Mouse (Mus musculus) A20 (cell line): ENCODE data around the gene Arid3a.
"Not testable (repeated sequence)": the region's sequence is repeated elsewhere in the genome, so short reads cannot be mapped to it uniquely, and the experiment has no call there.

Experiments used
- DNase-seq: peaks from one replicate; pipeline ENCODE4 v3.0.0-alpha.2; 2011; ENCODE audit warnings: low read depth, low spot score

Gene Arid3a

DNA sequence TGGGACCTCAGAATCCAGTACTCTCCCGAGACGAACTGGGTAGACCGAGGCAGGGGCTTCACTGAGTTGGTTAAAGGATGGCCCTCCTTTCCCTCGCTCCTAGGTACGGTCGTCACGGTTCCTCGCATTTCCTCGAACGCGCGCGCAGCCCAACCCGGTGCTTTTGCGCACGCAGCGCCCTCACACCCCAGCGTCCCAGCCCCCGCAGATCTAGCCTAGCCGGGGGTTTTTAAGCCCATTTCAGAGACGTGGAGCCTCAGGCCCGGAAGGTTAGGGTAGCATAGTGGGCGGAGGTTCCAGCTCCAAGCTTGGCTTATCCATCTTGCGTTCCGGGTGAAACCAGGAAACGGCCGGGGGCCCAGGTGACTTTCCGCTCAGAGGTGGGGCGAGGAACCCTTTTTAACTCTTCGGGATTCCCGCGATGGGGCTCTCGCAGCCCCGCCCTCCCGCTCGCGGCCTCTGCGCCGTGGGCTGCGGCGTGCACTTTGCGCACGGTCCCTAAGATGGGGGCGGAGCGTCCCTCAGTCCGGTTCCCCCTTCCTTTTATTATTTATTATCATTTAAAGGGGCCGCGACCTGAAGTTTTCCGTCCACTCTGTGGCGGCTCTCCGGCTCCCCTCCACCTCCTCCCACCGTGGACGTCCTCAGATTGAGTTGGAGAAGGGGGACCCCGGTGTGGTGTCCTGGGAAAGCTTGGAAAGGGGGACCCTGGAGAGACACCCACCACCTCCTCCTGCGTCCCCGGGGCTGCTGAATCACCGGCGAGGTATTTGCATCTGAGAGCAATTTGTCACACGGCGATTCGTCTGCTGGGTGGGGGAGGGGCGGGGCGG lies at the start of gene Arid3a:
Gene Arid3a, plus strand, starts transcription at position 553 of the 833 bp plus-strand sequence.
- peak; percentile 98 for DNase-seq

GRCm38 (mm10) chr10:79877174-79877573 lies 49.7 kb upstream of the Arid3a start:
- no peak for DNase-seq

GRCm38 (mm10) chr10:79877757-79878156 lies 49.1 kb upstream of the Arid3a start:
- DNase-seq: no peak

- DNase-seq: no peak
Observed at GRCm38 (mm10) chr10:79879527-79879926, 47.3 kb upstream of the Arid3a start.

DNA sequence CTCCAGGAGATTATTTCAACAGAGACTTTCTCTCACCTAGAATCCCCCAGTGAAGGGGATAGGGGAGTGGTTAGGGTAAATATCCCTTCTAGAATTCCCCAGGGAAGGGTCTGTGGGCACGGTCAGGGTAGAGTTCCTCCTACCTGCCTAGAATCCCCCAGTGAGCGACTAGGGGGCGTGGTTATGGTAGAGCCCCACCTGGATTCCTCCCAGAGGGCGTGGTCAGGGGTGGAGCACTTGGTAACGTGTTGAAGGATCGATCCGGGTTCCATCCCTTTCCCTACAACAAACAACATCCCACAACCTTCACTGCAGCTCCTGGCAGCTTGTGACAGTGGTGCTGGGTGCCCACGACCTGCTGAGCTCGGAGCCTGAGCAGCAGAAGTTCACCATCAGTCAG lies 46.1 kb upstream of the Arid3a start:
- DNase-seq: peak; percentile 53

DNA sequence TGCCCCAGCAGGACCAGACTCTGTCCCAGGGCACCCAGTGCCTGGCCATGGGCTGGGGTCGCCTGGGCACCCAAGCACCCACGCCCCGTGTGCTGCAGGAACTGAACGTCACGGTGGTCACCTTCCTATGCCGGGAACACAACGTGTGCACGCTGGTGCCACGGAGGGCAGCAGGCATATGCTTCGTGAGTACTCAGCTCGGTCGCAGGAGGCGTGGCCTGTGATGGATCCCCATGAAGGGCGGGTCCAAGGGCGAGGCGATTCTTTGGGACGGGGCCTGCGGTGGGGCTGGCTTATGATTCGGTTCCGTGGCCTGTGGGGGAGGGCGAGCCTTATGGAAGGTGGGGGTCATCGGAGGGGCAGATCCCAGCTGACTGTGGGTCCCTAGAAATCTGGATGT lies 44.9 kb upstream of the Arid3a start:
- no peak for DNase-seq

DNA sequence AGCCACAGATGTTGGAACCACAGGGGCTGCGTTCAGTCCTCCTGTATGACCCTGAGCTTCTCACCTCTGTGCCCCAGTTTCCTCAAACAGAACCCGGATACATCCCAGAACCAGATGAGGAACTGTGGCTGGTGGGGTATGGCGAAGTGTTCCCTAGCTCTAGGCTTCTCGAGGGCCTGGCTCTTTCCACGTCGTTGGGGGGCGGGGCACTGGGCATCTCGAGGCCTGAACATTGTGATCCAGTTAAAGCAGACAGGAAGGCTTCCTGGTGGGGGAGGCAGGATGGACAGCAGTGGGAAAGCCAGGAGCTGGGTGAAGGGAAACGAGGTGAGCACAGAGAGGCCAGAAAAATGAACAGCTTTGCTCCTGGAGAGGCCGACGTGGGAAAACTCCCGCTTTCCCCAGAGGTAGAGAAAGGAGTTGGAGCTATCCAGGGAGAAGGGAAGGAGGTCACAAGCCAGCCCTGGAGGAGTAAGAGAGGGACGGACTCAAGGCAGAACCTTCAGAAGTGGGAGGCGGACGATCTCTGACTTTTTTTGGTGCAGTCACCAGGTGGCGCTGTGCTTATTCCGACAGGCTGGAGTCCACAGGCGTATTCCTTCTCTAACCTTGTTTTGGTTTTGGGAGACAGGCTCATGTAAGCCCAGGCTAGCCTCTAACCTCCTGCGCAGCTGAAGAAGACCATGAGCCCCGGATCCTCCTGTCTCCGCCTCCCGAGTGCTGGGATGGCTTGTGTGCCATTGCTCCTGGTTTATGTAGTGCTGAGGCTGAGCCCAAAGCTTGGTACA lies 43.4 kb upstream of the Arid3a start:
- peak; percentile 75 for DNase-seq

- DNase-seq: no peak
Observed at GRCm38 (mm10) chr10:79884446-79884845, 42.4 kb upstream of the Arid3a start.

- not testable (repeated sequence) for DNase-seq
Observed at GRCm38 (mm10) chr10:79884938-79885337, 41.9 kb upstream of the Arid3a start.

DNA sequence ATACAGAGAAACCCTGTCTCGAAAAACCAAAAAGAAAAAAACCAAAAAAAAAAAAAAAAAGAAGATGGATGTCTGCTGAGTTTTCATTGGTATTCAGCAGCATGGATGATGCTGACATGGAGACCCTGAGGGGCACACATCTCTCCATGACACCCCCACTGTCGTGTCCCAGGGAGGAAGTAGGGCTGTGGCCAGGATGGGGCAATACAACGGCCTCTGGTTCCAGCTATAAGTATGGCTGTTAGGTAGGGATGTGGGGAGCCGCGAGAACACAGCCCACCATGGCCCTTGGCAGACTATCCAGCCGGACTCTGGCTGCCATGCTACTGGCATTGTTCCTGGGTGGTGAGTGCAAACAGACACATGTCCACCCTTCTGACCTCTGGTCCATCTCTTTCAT lies 40.8 kb upstream of the Arid3a start, which contains the start of gene Elane:
Gene Elane, plus strand, starts transcription at position 194 of the 400 bp plus-strand sequence.
- no peak for DNase-seq

DNA sequence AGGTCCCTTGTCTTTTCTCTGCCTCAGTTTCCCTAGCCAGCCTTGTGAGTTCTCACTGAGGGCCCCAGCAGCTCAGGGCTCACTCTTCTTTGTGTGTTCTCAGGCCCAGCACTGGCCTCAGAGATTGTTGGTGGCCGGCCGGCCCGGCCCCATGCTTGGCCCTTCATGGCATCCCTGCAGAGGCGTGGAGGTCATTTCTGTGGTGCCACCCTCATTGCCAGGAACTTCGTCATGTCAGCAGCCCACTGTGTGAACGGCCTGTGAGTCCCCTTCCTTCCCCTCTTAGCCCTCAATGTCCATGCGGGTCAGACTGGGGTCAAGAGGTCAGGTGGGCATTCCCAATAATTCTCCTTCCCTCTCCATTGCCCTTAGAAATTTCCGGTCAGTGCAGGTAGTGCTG lies 40.2 kb upstream of the Arid3a start:
- no peak for DNase-seq

DNA sequence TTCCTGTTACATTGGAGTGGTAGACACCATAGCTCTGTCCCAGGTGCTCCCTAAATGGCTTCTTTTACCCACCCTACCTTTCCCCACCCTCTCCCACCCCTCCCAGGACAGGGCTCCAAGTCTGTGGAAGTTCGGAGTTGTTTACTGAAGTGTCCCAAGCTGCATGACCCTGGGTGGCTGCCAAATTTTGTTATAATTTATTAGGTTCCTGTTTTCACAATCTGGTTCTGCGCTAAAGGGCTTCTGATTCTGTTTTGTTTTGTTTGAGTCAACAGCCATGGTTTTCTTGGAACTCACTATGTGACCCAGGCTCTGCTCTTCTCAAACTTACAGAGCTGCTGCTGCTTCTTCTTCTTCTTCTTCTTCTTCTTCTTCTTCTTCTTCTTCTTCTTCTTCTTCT lies 37.5 kb upstream of the Arid3a start:
- no peak for DNase-seq

GRCm38 (mm10) chr10:79890670-79891069 lies 36.2 kb upstream of the Arid3a start, which contains the start of gene Cfd:
Gene Cfd (plus strand): TSS chr10:79890853.
- no peak for DNase-seq

- peak; percentile 86 for DNase-seq
Observed at GRCm38 (mm10) chr10:79892451-79893118, 34.3 kb upstream of the Arid3a start.

- DNase-seq: no peak
Observed at GRCm38 (mm10) chr10:79896306-79896705, 30.5 kb upstream of the Arid3a start.

DNA sequence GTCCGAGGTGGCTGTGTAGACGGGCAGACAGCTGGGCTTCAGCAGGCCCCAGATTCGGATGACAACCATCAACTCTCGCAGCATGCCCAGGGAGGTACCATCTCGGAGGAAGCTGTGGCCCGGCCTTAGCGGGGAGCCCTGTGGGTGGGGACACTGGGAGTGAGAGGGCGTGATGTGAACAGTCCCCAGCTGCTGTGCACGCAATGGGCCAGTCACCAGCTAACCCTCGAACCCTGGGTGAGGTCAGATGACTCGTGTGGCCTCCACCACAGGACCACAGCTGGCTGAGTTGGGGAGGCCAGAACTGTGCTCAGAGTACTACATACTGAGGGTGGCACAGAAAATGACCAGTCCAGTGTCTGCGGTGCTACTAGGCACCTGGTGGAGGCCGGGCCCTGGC lies 30.0 kb upstream of the Arid3a start:
- no peak for DNase-seq

- no peak for DNase-seq
Observed at GRCm38 (mm10) chr10:79897316-79898245, 29.3 kb upstream of the Arid3a start.

GRCm38 (mm10) chr10:79900951-79901410 lies 25.9 kb upstream of the Arid3a start:
- DNase-seq: no peak

GRCm38 (mm10) chr10:79906712-79907111 lies 20.1 kb upstream of the Arid3a start:
- no peak for DNase-seq

DNA sequence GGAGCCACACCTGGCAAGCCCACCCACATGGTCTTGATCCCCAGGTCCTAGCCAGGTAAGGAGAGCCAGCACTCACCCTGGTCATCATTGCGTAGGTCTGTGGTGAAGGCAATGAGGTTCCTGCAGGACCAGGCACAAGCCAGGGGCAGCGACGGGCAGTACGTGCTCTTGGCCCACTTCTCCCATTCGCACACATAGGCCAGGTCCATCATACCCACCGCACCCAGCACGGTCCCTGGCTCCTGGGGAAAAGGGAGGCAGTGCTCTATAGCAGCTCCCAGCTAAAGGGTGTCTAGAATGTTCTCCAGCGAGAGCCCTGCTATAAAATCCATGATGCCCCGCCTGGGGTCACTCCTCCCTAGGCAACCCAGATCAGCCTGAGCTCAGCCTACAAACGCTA lies 19.4 kb upstream of the Arid3a start:
- no peak for DNase-seq
